Mouse (Mus musculus) C2C12 (cell line): ENCODE results near the gene Olfr15.

ENCODE experiments used
- CTCF ChIP-seq: IDR thresholded peaks from one replicate; pipeline ENCODE4 v1.5.1; 2011; ENCODE audit not compliant: control insufficient read depth, insufficient read depth, insufficient read length
- FOSL1 ChIP-seq: IDR thresholded peaks from one replicate; pipeline ENCODE4 v1.8.0; 2011; ENCODE audit warnings: mild to moderate bottlenecking, low read length; ENCODE audit not compliant: poor library complexity, insufficient read depth, severe bottlenecking
- MYOG ChIP-seq: IDR thresholded peaks from one replicate; pipeline ENCODE4 v1.6.1; 2011; ENCODE audit not compliant: control insufficient read depth, insufficient read length; ENCODE audit errors: extremely low read depth
- USF1 ChIP-seq: IDR thresholded peaks from one replicate; pipeline ENCODE4 v1.6.1; 2011; ENCODE audit warnings: low read depth, mild to moderate bottlenecking, control low read depth, moderate library complexity

DNA sequence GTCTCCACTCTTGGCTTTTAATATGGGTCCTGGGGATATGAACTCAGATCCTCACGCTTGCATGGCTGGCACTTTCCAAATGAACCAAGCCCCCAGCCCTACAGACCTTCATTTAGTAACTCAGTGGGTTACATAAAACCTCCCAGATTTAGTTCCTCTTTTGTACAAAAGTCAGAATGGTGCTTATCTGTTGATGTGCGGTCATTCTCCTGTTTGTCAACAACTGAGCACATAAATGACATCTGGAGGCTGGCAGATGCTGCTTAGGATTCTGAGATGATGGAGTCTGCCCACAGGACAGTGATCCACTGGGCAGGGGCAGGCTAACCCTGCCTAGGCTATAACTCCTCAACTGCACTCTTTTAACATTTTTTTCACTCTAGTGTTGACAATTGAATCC is 951 bp upstream of the Olfr15 start:
- no peak for TF ChIP-seq CTCF
- TF ChIP-seq MYOG: no peak
- TF ChIP-seq FOSL1: no peak
- TF ChIP-seq USF1: no peak
